Mouse (Mus musculus) hindbrain, embryonic 12.5 days (tissue): ENCODE measurements around the gene Cadps2. TPM values are rescaled to one million over a fixed set of nuclear protein-coding genes. Genes with fewer than 3 reads are reported as not detected.

Source experiments
- ATAC-seq: fragments of 200-750 bp; cut with Nextera tagmentation; 2 replicates; pipeline ENCODE4 v1.8.0; 2017; ENCODE audit warnings: moderate TSS enrichment; ENCODE audit not compliant: low FRiP score
- H3K27ac ChIP-seq: fragments of 300-500 bp; sonication (generic); 2 replicates; pipeline ENCODE4 v1.5.1; 2016; ENCODE audit warnings: mild to moderate bottlenecking
- H3K27me3 ChIP-seq: fragments of 300-500 bp; sonication (generic); 2 replicates; pipeline ENCODE4 v1.6.1; 2016; ENCODE audit warnings: mild to moderate bottlenecking
- H3K36me3 ChIP-seq: fragments of 300-500 bp; sonication (generic); 2 replicates; pipeline ENCODE4 v1.6.1; 2016; ENCODE audit warnings: mild to moderate bottlenecking
- H3K4me1 ChIP-seq: fragments of 300-500 bp; sonication (generic); 2 replicates; pipeline ENCODE4 v1.6.1; 2016
- H3K4me2 ChIP-seq: fragments of 300-500 bp; sonication (generic); replicated peaks from 2 replicates; pipeline ENCODE4 v1.6.1; 2016; ENCODE audit warnings: mild to moderate bottlenecking
- H3K4me3 ChIP-seq: fragments of 300-500 bp; sonication (generic); 2 replicates; pipeline ENCODE4 v1.5.1; 2016; ENCODE audit warnings: mild to moderate bottlenecking
- H3K9ac ChIP-seq: fragments of 300-500 bp; sonication (generic); 2 replicates; pipeline ENCODE4 v1.6.1; 2016; ENCODE audit warnings: mild to moderate bottlenecking, moderate library complexity
- H3K9me3 ChIP-seq: fragments of 300-500 bp; sonication (generic); replicated peaks from 2 replicates; pipeline ENCODE4 v1.6.1; 2016; ENCODE audit warnings: mild to moderate bottlenecking
- WGBS: fragments of 180-500 bp; shearing (Covaris S2); methylation state at CpG from one replicate; pipeline ENCODE4 v1.1.7; 2016; 5-methylcytosine and 5-hydroxymethylcytosine counted together
- polyA plus RNA-seq: library from polyadenylated mRNA; unstranded; fragments of >200 nt; fragmentation: Nextera tagmentation; extraction: Ambion mirVana; gene quantifications from 2 replicates; pipeline ENCODE4 v1.2.1, GENCODE M21; 2016

Gene Cadps2
- polyA plus RNA-seq, 1 experiment from 2014 or later: 3.4 TPM

GRCm38 (mm10) chr6:23635208-23635607, 204.0 kb downstream of the Cadps2 start:
- 90% methylated on average over 3 of the region's 3 CpGs for WGBS
- ATAC-seq: no peak
- no peak overlapping the region for H3K9ac ChIP-seq

GRCm38 (mm10) chr6:23634016-23634415, 205.2 kb downstream of the Cadps2 start:
- 75% methylated on average over 9 of the region's 9 CpGs for WGBS

More at GRCm38 (mm10) chr6:23635208-23635607, 204.0 kb downstream of the Cadps2 start:
- H3K27ac ChIP-seq: no peak overlapping the region
- no peaks in the 10 kb centered on the region for H3K27me3 ChIP-seq
- H3K4me3 ChIP-seq: no peak overlapping the region
- no peaks in the 10 kb centered on the region for H3K4me1 ChIP-seq
- H3K9me3 ChIP-seq: no peaks in the 10 kb centered on the region
- no peak overlapping the region for H3K4me2 ChIP-seq
- H3K36me3 ChIP-seq: no peaks in the 10 kb centered on the region

GRCm38 (mm10) chr6:23630465-23630864, 208.8 kb downstream of the Cadps2 start:
- WGBS: 24% methylated on average over 4 of the region's 4 CpGs
- no peak overlapping the region for H3K9ac ChIP-seq
- H3K4me3 ChIP-seq: no peak overlapping the region
- ATAC-seq: no peak
- H3K4me1 ChIP-seq: no peaks in the 10 kb centered on the region
- no peaks in the 10 kb centered on the region for H3K27me3 ChIP-seq
- no peaks in the 10 kb centered on the region for H3K9me3 ChIP-seq
- no peaks in the 10 kb centered on the region for H3K36me3 ChIP-seq
- no peak overlapping the region for H3K4me2 ChIP-seq
- no peak overlapping the region for H3K27ac ChIP-seq

More at GRCm38 (mm10) chr6:23634016-23634415, 205.2 kb downstream of the Cadps2 start:
- H3K27ac ChIP-seq: no peak overlapping the region
- H3K27me3 ChIP-seq: no peaks in the 10 kb centered on the region
- no peak overlapping the region for H3K4me3 ChIP-seq
- no peak overlapping the region for H3K9ac ChIP-seq
- H3K4me2 ChIP-seq: no peak overlapping the region
- no peak for ATAC-seq
- H3K4me1 ChIP-seq: no peaks in the 10 kb centered on the region
- no peaks in the 10 kb centered on the region for H3K36me3 ChIP-seq
- H3K9me3 ChIP-seq: no peaks in the 10 kb centered on the region

GRCm38 (mm10) chr6:23575102-23575501, 264.1 kb downstream of the Cadps2 start:
- no peaks in the 10 kb centered on the region for H3K9me3 ChIP-seq
- no peaks in the 10 kb centered on the region for H3K36me3 ChIP-seq
- no peak overlapping the region for H3K9ac ChIP-seq
- no peak overlapping the region for H3K27ac ChIP-seq
- WGBS: 97% methylated on average over 2 of the region's 2 CpGs
- no peak overlapping the region for H3K4me3 ChIP-seq
- no peaks in the 10 kb centered on the region for H3K4me1 ChIP-seq
- no peak for ATAC-seq
- H3K27me3 ChIP-seq: no peaks in the 10 kb centered on the region
- H3K4me2 ChIP-seq: no peak overlapping the region

GRCm38 (mm10) chr6:23573750-23574149, 265.5 kb downstream of the Cadps2 start:
- Histone ChIP-seq H3K4me2 (no peak overlapping the region), H3K36me3 (no peaks in the 10 kb centered on the region), H3K27ac (no peak overlapping the region), H3K27me3 (no peaks in the 10 kb centered on the region), H3K4me1 (no peaks in the 10 kb centered on the region), H3K4me3 (no peak overlapping the region), H3K9me3 (no peaks in the 10 kb centered on the region), H3K9ac (no peak overlapping the region)
- WGBS: 87% methylated on average over 4 of the region's 4 CpGs
- ATAC-seq: no peak

GRCm38 (mm10) chr6:23572401-23572800, 266.8 kb downstream of the Cadps2 start:
- Histone ChIP-seq H3K4me2 (no peak overlapping the region), H3K9me3 (no peaks in the 10 kb centered on the region), H3K4me1 (no peaks in the 10 kb centered on the region), H3K27ac (no peak overlapping the region), H3K4me3 (no peak overlapping the region), H3K36me3 (no peaks in the 10 kb centered on the region), H3K9ac (no peak overlapping the region), H3K27me3 (no peaks in the 10 kb centered on the region)
- ATAC-seq: no peak
- 30% methylated on average over 4 of the region's 4 CpGs for WGBS

- H3K9me3 ChIP-seq: no peaks in the 10 kb centered on the region
- no peaks in the 10 kb centered on the region for H3K27me3 ChIP-seq
- no peaks in the 10 kb centered on the region for H3K4me1 ChIP-seq
- no peak overlapping the region for H3K27ac ChIP-seq
- ATAC-seq: no peak
- 90% methylated on average over 4 of the region's 4 CpGs for WGBS
- no peak overlapping the region for H3K4me3 ChIP-seq
- H3K4me2 ChIP-seq: no peak overlapping the region
- no peak overlapping the region for H3K9ac ChIP-seq
- no peaks in the 10 kb centered on the region for H3K36me3 ChIP-seq
These were observed 269.5 kb downstream of the Cadps2 start for GRCm38 (mm10) chr6:23569686-23570085.

- WGBS: 73% methylated on average over 1 of the region's 1 CpGs
- H3K9me3 ChIP-seq: no peaks in the 10 kb centered on the region
These were observed 270.5 kb downstream of the Cadps2 start for GRCm38 (mm10) chr6:23568688-23569087.

GRCm38 (mm10) chr6:23567651-23568050, 271.6 kb downstream of the Cadps2 start:
- H3K27me3 ChIP-seq: no peaks in the 10 kb centered on the region
- no peak overlapping the region for H3K4me2 ChIP-seq
- H3K4me1 ChIP-seq: no peaks in the 10 kb centered on the region
- no peaks in the 10 kb centered on the region for H3K9me3 ChIP-seq
- H3K36me3 ChIP-seq: no peaks in the 10 kb centered on the region
- H3K9ac ChIP-seq: no peak overlapping the region
- no peak overlapping the region for H3K4me3 ChIP-seq
- no peak for ATAC-seq
- no peak overlapping the region for H3K27ac ChIP-seq
- 83% methylated on average over 1 of the region's 1 CpGs for WGBS

More at GRCm38 (mm10) chr6:23568688-23569087, 270.5 kb downstream of the Cadps2 start:
- no peaks in the 10 kb centered on the region for H3K27me3 ChIP-seq
- H3K4me2 ChIP-seq: no peak overlapping the region
- no peak overlapping the region for H3K9ac ChIP-seq
- H3K36me3 ChIP-seq: no peaks in the 10 kb centered on the region
- ATAC-seq: no peak
- H3K4me1 ChIP-seq: no peaks in the 10 kb centered on the region
- H3K27ac ChIP-seq: no peak overlapping the region
- no peak overlapping the region for H3K4me3 ChIP-seq

- no peak for ATAC-seq
These were observed 289.3 kb downstream of the Cadps2 start for GRCm38 (mm10) chr6:23549874-23550273.

GRCm38 (mm10) chr6:23523710-23524109, 315.5 kb downstream of the Cadps2 start:
- Histone ChIP-seq H3K9ac (no peak overlapping the region), H3K9me3 (no peaks in the 10 kb centered on the region), H3K27ac (no peak overlapping the region), H3K4me1 (no peaks in the 10 kb centered on the region), H3K27me3 (no peaks in the 10 kb centered on the region), H3K4me2 (no peak overlapping the region), H3K4me3 (no peak overlapping the region), H3K36me3 (no peaks in the 10 kb centered on the region)
- WGBS: 98% methylated on average over 2 of the region's 2 CpGs
- no peak for ATAC-seq

More at GRCm38 (mm10) chr6:23549874-23550273, 289.3 kb downstream of the Cadps2 start:
- 67% methylated on average over 1 of the region's 1 CpGs for WGBS
- no peak overlapping the region for H3K9ac ChIP-seq
- H3K4me3 ChIP-seq: no peak overlapping the region
- H3K36me3 ChIP-seq: no peaks in the 10 kb centered on the region
- H3K27me3 ChIP-seq: no peaks in the 10 kb centered on the region
- no peak overlapping the region for H3K27ac ChIP-seq
- no peaks in the 10 kb centered on the region for H3K4me1 ChIP-seq
- no peaks in the 10 kb centered on the region for H3K9me3 ChIP-seq
- H3K4me2 ChIP-seq: no peak overlapping the region

GRCm38 (mm10) chr6:23522556-23522955, 316.7 kb downstream of the Cadps2 start:
- no peaks in the 10 kb centered on the region for H3K27me3 ChIP-seq
- 93% methylated on average over 5 of the region's 5 CpGs for WGBS
- no peak for ATAC-seq

GRCm38 (mm10) chr6:23498611-23499010, 340.6 kb downstream of the Cadps2 start:
- Histone ChIP-seq H3K4me3 (no peak overlapping the region), H3K36me3 (no peaks in the 10 kb centered on the region), H3K9ac (no peak overlapping the region), H3K9me3 (no peaks in the 10 kb centered on the region), H3K4me1 (no peaks in the 10 kb centered on the region), H3K27me3 (no peaks in the 10 kb centered on the region), H3K4me2 (no peak overlapping the region), H3K27ac (no peak overlapping the region)
- ATAC-seq: no peak
- WGBS: 62% methylated on average over 5 of the region's 5 CpGs

More at GRCm38 (mm10) chr6:23522556-23522955, 316.7 kb downstream of the Cadps2 start:
- H3K27ac ChIP-seq: no peak overlapping the region
- no peak overlapping the region for H3K9ac ChIP-seq
- H3K4me3 ChIP-seq: no peak overlapping the region
- H3K36me3 ChIP-seq: no peaks in the 10 kb centered on the region
- H3K4me1 ChIP-seq: no peaks in the 10 kb centered on the region
- H3K9me3 ChIP-seq: no peaks in the 10 kb centered on the region
- H3K4me2 ChIP-seq: no peak overlapping the region
